21 mouse cellular contexts compared by ENCODE assay signal in genomic region chr4:5344311-5344710, GRCm38 (mm10).
DNase-seq lines count a peak whose midpoint lies in the region; ATAC-seq lines count a peak whose summit lies in the region.
"Had no signal": no experiment of that assay in that cellular context is flagged by ENCODE, and none has a peak within 500 bp of the region (broad histone marks: within the 10 kb centered on the region; RNA-seq: fewer than 3 reads in every experiment).

No protein-coding gene starts in this region.

- ATAC-seq in heart, embryonic 15.5 days (replicated peaks; ENCODE audit: insufficient number of reproducible peaks, insufficient read depth, low FRiP score, low read depth) = 0 out of 2 replicates have a peak, but pooled peaks have one; percentile 35
- ATAC-seq in midbrain, embryonic 13.5 days = no peak

- no peak overlapping the region for H3K27ac ChIP-seq in heart, embryonic 10.5 days
- peak overlapping the region; percentile 16; the same call in 1 of the 2 replicates for H3K27ac ChIP-seq in heart, embryonic 15.5 days
- H3K27ac ChIP-seq in midbrain, embryonic 13.5 days = no peak overlapping the region
- H3K27ac ChIP-seq: forebrain, embryonic 12.5 days; hindbrain, embryonic 14.5 days; kidney, postnatal 0 days; liver, embryonic 13.5 days; neural tube, embryonic 12.5 days had no signal

- WGBS in heart, embryonic 10.5 days = 85% methylated on average over 2 of the region's 2 CpGs
- WGBS in heart, embryonic 15.5 days = 65% methylated on average over 2 of the region's 2 CpGs
- WGBS in midbrain, embryonic 13.5 days = 96% methylated on average over 2 of the region's 2 CpGs

- H3K36me3 ChIP-seq in heart, embryonic 10.5 days = no peaks in the 10 kb centered on the region
- no peaks in the 10 kb centered on the region for H3K36me3 ChIP-seq in heart, embryonic 15.5 days
- H3K36me3 ChIP-seq in midbrain, embryonic 13.5 days = no peaks in the 10 kb centered on the region
- H3K36me3 ChIP-seq: forebrain, embryonic 12.5 days; liver, embryonic 13.5 days; neural tube, embryonic 12.5 days had no signal

- no peak overlapping the region for H3K4me2 ChIP-seq in heart, embryonic 15.5 days
- H3K4me2 ChIP-seq in midbrain, embryonic 13.5 days (replicated peaks) = no peak overlapping the region
- H3K4me2 ChIP-seq: forebrain, embryonic 12.5 days; hindbrain, embryonic 14.5 days; liver, embryonic 13.5 days; neural tube, embryonic 12.5 days had no signal

- intact Hi-C loops in gastrocnemius, postnatal 14 days (cut with DNase I; ENCODE audit: low total_unique reads) = no loop called here

- no peak overlapping the region for H3K9ac ChIP-seq in heart, embryonic 15.5 days
- no peak overlapping the region for H3K9ac ChIP-seq in midbrain, embryonic 13.5 days (replicated peaks)
- H3K9ac ChIP-seq: forebrain, embryonic 12.5 days; hindbrain, embryonic 14.5 days; liver, embryonic 13.5 days; neural tube, embryonic 12.5 days had no signal

- H3K4me3 ChIP-seq in heart, embryonic 10.5 days = no peak overlapping the region
- H3K4me3 ChIP-seq in heart, embryonic 15.5 days = no peak overlapping the region
- H3K4me3 ChIP-seq in midbrain, embryonic 13.5 days (replicated peaks) = no peak overlapping the region
- H3K4me3 ChIP-seq: erythroblast, embryonic 14.5 days; forebrain, embryonic 12.5 days; liver, embryonic 13.5 days; neural tube, embryonic 12.5 days had no signal

- no peaks in the 10 kb centered on the region for H3K4me1 ChIP-seq in heart, embryonic 10.5 days
- no peaks in the 10 kb centered on the region for H3K4me1 ChIP-seq in heart, embryonic 15.5 days (replicated peaks)
- H3K4me1 ChIP-seq in midbrain, embryonic 13.5 days (replicated peaks) = no peaks in the 10 kb centered on the region
- H3K4me1 ChIP-seq: forebrain, embryonic 12.5 days; liver, embryonic 13.5 days; neural tube, embryonic 12.5 days had no signal

- peak; percentile 95 for DNase-seq in heart, adult 11 months
- DNase-seq in heart, embryonic 10.5 days (ENCODE audit: low spot score) = no peak
- DNase-seq in gastrocnemius, postnatal 14 days = peak; percentile 45
- peak; percentile 40 for DNase-seq in heart, postnatal 4 days
- DNase-seq in layer of hippocampus, adult 11-12 months (ENCODE audit: low spot score) = no peak
- DNase-seq in testis, postnatal 10 days (ENCODE audit: low spot score) = no peak
- DNase-seq: cerebellum, adult 11 months; kidney, adult 2 months; liver, embryonic 13.5 days; lung, adult 2 months; lung, postnatal 14 days; midbrain, embryonic 14.5 days; right cerebral cortex, postnatal 14 days; thymus, adult 2 months had no signal

- no peaks in the 10 kb centered on the region for H3K27me3 ChIP-seq in heart, embryonic 10.5 days (ENCODE audit: insufficient read depth, poor library complexity, severe bottlenecking)
- no peaks in the 10 kb centered on the region for H3K27me3 ChIP-seq in heart, embryonic 15.5 days
- H3K27me3 ChIP-seq in midbrain, embryonic 13.5 days = no peaks in the 10 kb centered on the region
- H3K27me3 ChIP-seq: forebrain, embryonic 12.5 days; liver, embryonic 13.5 days; neural tube, embryonic 12.5 days had no signal

- H3K9me3 ChIP-seq in heart, embryonic 10.5 days = no peaks in the 10 kb centered on the region
- H3K9me3 ChIP-seq in heart, embryonic 15.5 days (replicated peaks) = no peaks in the 10 kb centered on the region; the same call in 1 of the 2 replicates
- H3K9me3 ChIP-seq in midbrain, embryonic 13.5 days = no peaks in the 10 kb centered on the region
- H3K9me3 ChIP-seq: liver, embryonic 13.5 days; neural tube, embryonic 12.5 days had no signal

Comparison
In these comparisons a context has a peak if more than half of its experiments do, and no peak if none do; other contexts are left out.
1. DNase-seq: peak in heart, adult 11 months (single experiment), gastrocnemius, postnatal 14 days (single experiment) and heart, postnatal 4 days (single experiment); none in heart, embryonic 10.5 days (single experiment), layer of hippocampus, adult 11-12 months (single experiment) and testis, postnatal 10 days (single experiment).